Mouse (Mus musculus) B cell, adult 2 months (primary cell): ENCODE measurements at regions not wholly inside any gene's neighbourhood (a gene's known extent, or its start where the extent isn't known, plus 50 kb on each side); places are given as distances from the start of the nearest gene placed in this dataset.

Source experiments
- DNase-seq, 2 experiments: peaks; one replicate each; pipeline ENCODE4 v3.0.0; 2022

GRCm38 (mm10) chr5:73942950-73943349 is 125.3 kb downstream of the Usp46 start:
- no peak for DNase-seq

- DNase-seq: no peak
Measured at GRCm38 (mm10) chr5:73945671-73946070, 122.6 kb downstream of the Usp46 start.

GRCm38 (mm10) chr5:73946164-73946563 is 122.1 kb downstream of the Usp46 start:
- no peak for DNase-seq

GRCm38 (mm10) chr5:73948031-73948899 is 120.0 kb downstream of the Usp46 start:
- DNase-seq: no peak
